Mouse (Mus musculus): Measurements from ENCODE around the gene Kdm7a. TPM values are rescaled to one million over a fixed set of nuclear protein-coding genes. Genes with fewer than 3 reads are reported as not detected.
A peak's percentile ranks its signal among the peaks of the same experiment; 100 is the strongest.

Kdm7a gene
- total RNA-seq, 1 experiment from 2014 or later = 199 TPM

- no peak for ATAC-seq (ENCODE audit: extremely low read depth, insufficient number of reproducible peaks, low FRiP score, poor library complexity, severe bottlenecking)
Observed at GRCm38 (mm10) chr6:39214949-39215606, 8.5 kb upstream of the Kdm7a start.

- no peak for ATAC-seq (ENCODE audit: extremely low read depth, insufficient number of reproducible peaks, low FRiP score, poor library complexity, severe bottlenecking)
Observed at GRCm38 (mm10) chr6:39209677-39210076, 3.1 kb upstream of the Kdm7a start.

GRCm38 (mm10) chr6:39208181-39208580, 1.6 kb upstream of the Kdm7a start:
- no peak for ATAC-seq (ENCODE audit: extremely low read depth, insufficient number of reproducible peaks, low FRiP score, poor library complexity, severe bottlenecking)

GRCm38 (mm10) chr6:39205650-39206580, 674 bp downstream of the Kdm7a start:
- no peak for ATAC-seq (ENCODE audit: extremely low read depth, insufficient number of reproducible peaks, low FRiP score, poor library complexity, severe bottlenecking)

- ATAC-seq (ENCODE audit: extremely low read depth, insufficient number of reproducible peaks, low FRiP score, poor library complexity, severe bottlenecking) = peak; percentile 74
Observed at GRCm38 (mm10) chr6:39205064-39205649, 1.4 kb downstream of the Kdm7a start.

- no peak for ATAC-seq (ENCODE audit: extremely low read depth, insufficient number of reproducible peaks, low FRiP score, poor library complexity, severe bottlenecking)
Observed at GRCm38 (mm10) chr6:39204444-39204843, 2.1 kb downstream of the Kdm7a start.

- ATAC-seq (ENCODE audit: extremely low read depth, insufficient number of reproducible peaks, low FRiP score, poor library complexity, severe bottlenecking) = no peak
Observed at GRCm38 (mm10) chr6:39203236-39203635, 3.4 kb downstream of the Kdm7a start.

- no peak for ATAC-seq (ENCODE audit: extremely low read depth, insufficient number of reproducible peaks, low FRiP score, poor library complexity, severe bottlenecking)
Observed at GRCm38 (mm10) chr6:39193006-39193405, 13.6 kb downstream of the Kdm7a start.

- no peak for ATAC-seq (ENCODE audit: extremely low read depth, insufficient number of reproducible peaks, low FRiP score, poor library complexity, severe bottlenecking)
Observed at GRCm38 (mm10) chr6:39191518-39191917, 15.1 kb downstream of the Kdm7a start.

GRCm38 (mm10) chr6:39187227-39187626, 19.4 kb downstream of the Kdm7a start:
- no peak for ATAC-seq (ENCODE audit: extremely low read depth, insufficient number of reproducible peaks, low FRiP score, poor library complexity, severe bottlenecking)

GRCm38 (mm10) chr6:39169089-39169488, 37.5 kb downstream of the Kdm7a start:
- no peak for ATAC-seq (ENCODE audit: extremely low read depth, insufficient number of reproducible peaks, low FRiP score, poor library complexity, severe bottlenecking)

- ATAC-seq (ENCODE audit: extremely low read depth, insufficient number of reproducible peaks, low FRiP score, poor library complexity, severe bottlenecking) = no peak
Observed at GRCm38 (mm10) chr6:39164891-39165290, 41.7 kb downstream of the Kdm7a start.

GRCm38 (mm10) chr6:39161975-39162374, 44.6 kb downstream of the Kdm7a start:
- no peak for ATAC-seq (ENCODE audit: extremely low read depth, insufficient number of reproducible peaks, low FRiP score, poor library complexity, severe bottlenecking)

- ATAC-seq (ENCODE audit: extremely low read depth, insufficient number of reproducible peaks, low FRiP score, poor library complexity, severe bottlenecking) = no peak
Observed at GRCm38 (mm10) chr6:39146041-39146440, 60.5 kb downstream of the Kdm7a start.

- ATAC-seq (ENCODE audit: extremely low read depth, insufficient number of reproducible peaks, low FRiP score, poor library complexity, severe bottlenecking) = no peak
Observed at GRCm38 (mm10) chr6:39132556-39132955, 74.0 kb downstream of the Kdm7a start.

- no peak for ATAC-seq (ENCODE audit: extremely low read depth, insufficient number of reproducible peaks, low FRiP score, poor library complexity, severe bottlenecking)
Observed at GRCm38 (mm10) chr6:39131480-39131879, 75.1 kb downstream of the Kdm7a start.

- no peak for ATAC-seq (ENCODE audit: extremely low read depth, insufficient number of reproducible peaks, low FRiP score, poor library complexity, severe bottlenecking)
Observed at GRCm38 (mm10) chr6:39124719-39125118, 81.9 kb downstream of the Kdm7a start.

GRCm38 (mm10) chr6:39120685-39121084, 85.9 kb downstream of the Kdm7a start:
- ATAC-seq (ENCODE audit: extremely low read depth, insufficient number of reproducible peaks, low FRiP score, poor library complexity, severe bottlenecking) = no peak

GRCm38 (mm10) chr6:39118456-39118881, 88.1 kb downstream of the Kdm7a start:
- no peak for ATAC-seq (ENCODE audit: extremely low read depth, insufficient number of reproducible peaks, low FRiP score, poor library complexity, severe bottlenecking)
